Mouse (Mus musculus) embryonic stem cell, embryonic (primary cell): Measurements from ENCODE around the gene Psmg3.

Experiments used
- CTCF ChIA-PET, 4 experiments: fragments of 300-600 bp in 2 of 4; fragments of 350-600 bp in 2 of 4; sonication (Branson Sonifier 250); formaldehyde crosslinking; loops; one replicate each; lab custom pipeline; 2022; ENCODE audit warnings: inconsistent platforms in 2 of 4; lab: Charles Lee
- POLR2A ChIA-PET, 4 experiments: fragments of 300-600 bp in 2 of 4; fragments of 350-600 bp in 2 of 4; sonication (Branson Sonifier 250); formaldehyde crosslinking; loops; one replicate each; lab custom pipeline; 2022; ENCODE audit warnings: antibody characterized with exemption in 4 of 4, inconsistent platforms in 1 of 4; lab: Charles Lee

The Psmg3 gene

DNA sequence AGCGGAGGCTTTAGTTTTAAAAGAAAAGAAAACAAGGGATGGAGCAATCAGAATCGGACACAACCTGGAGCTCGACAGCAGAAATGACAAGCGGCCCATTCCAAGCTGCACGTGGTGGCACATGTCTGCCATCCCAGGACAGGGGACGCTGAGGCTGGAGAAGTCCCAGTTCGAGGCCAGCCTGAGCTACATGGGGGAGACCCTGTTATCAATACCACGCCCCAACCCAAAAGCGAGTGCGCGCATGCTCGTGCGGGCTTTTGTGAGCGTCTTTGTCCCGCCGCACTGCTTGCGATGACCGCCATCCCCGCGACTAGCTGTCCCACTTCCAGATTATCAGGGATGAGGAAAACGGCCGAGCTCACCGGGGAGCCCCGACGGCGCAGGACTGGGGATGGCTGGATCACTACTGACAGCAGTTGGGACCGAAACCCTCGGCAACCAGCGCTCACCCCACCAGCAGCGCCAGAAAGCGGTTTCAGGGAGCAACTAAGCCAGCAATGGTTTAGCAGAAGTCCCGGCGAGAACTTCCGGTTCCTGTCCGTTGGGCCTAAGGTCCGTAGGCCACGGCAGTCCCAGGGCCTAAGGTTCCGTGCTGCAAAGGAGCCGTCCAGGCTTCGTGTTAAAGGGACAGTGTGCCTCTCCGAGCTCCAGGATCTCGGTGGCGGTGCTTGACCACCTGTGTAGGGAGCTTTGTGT lies at the start of gene Psmg3, which contains the start of gene Gm26938:
TSS of gene Psmg3 (minus strand) at position 529 of the 699 bp plus-strand sequence.
TSS of gene Gm26938 (minus strand) at position 51 of the 699 bp plus-strand sequence.
- ChIA-PET POLR2A (interaction anchor here (0.5 to 1.5 kb wide), 15 partner anchors 14 to 699 kb away, joined by 3 to 6 read pairs (median 3); no protein-coding TSS in a partner anchor), CTCF (interaction anchor here in 3 of 4 experiments (0.6 to 1.2 kb wide), 6 partner anchors 9 to 465 kb away, joined by 3 to 5 read pairs (median 4); no protein-coding TSS in a partner anchor)

DNA sequence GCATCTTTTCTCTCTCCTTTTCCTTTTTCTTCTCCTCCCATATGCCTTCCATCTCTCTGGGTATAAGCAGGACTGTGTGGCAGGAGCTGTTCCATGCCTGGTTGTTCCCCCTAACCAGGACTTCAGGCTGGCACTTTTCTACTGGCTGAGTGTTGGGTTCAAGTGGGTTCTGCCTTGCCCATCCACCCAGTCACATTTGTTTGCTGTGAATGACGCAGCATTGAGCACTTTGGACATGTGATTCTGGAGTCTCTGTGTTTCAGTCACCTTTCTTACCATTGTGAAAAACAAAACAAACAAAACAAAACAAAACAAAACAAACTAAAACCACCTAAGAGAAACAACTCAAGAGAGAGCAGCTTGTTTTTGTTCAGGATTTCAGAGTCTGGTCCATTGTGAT lies 44.8 kb upstream of the Psmg3 start:
- ChIA-PET POLR2A (no interaction called here), CTCF (interaction anchor here in 1 of 4 experiments (0.6 to 1.2 kb wide), 3 partner anchors 21 to 85 kb away, joined by 3 read pairs; no protein-coding TSS in a partner anchor)

- CTCF ChIA-PET: interaction anchor here (0.5 to 1.2 kb wide), 9 partner anchors 9 to 879 kb away, joined by 3 to 8 read pairs (median 5); no protein-coding TSS in a partner anchor
- POLR2A ChIA-PET: interaction anchor here in 2 of 4 experiments (0.7 to 1.2 kb wide), 4 partner anchors 19 to 192 kb away, joined by 3 to 9 read pairs (median 3); no protein-coding TSS in a partner anchor
These were observed 44.2 kb upstream of the Psmg3 start for GRCm38 (mm10) chr5:139870886-139871285.

DNA sequence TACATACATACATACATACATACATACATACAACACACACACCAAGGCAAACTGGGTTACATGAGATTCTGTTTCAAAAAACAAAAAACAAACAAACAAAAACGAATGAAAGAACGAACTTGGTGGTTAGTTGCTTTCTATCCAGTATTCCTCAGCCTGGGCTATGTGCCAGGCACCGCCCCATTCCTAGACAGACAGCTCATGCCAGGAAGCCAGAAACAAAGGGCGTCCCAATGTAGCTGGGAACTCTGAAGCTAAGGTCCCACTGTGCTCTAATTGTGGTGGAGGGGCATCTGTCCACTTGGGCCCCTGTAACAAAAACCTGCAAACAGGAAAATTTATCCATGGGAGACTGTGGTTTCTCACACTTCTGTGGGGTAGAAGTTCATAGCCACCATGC lies 36.1 kb upstream of the Psmg3 start:
- ChIA-PET CTCF (interaction anchor here in 1 of 4 experiments (1.1 kb wide), 1 partner anchor 71 kb away, joined by 3 read pairs; no protein-coding TSS in a partner anchor), POLR2A (no interaction called here)

GRCm38 (mm10) chr5:139860328-139861104 lies 33.8 kb upstream of the Psmg3 start:
- ChIA-PET CTCF (interaction anchor here in 3 of 4 experiments (0.5 to 1.4 kb wide), 3 partner anchors 11 to 71 kb away, joined by 3 to 4 read pairs (median 3); no protein-coding TSS in a partner anchor), POLR2A (interaction anchor here in 2 of 4 experiments (0.7 to 0.9 kb wide), 2 partner anchors 71 to 469 kb away, joined by 3 to 5 read pairs; no protein-coding TSS in a partner anchor)

- CTCF ChIA-PET: interaction anchor here in 3 of 4 experiments (1.0 to 1.3 kb wide), 3 partner anchors 11 kb away, joined by 3 to 4 read pairs (median 4); no protein-coding TSS in a partner anchor
- POLR2A ChIA-PET: interaction anchor here in 3 of 4 experiments (0.5 to 1.5 kb wide), 4 partner anchors 25 to 569 kb away, joined by 3 to 5 read pairs (median 4); partner anchors contain the start of genes Eif3b (in 1 of the 3) and Micall2 (in 1 of the 3)
These were observed 23.1 kb upstream of the Psmg3 start for GRCm38 (mm10) chr5:139849626-139850320.

DNA sequence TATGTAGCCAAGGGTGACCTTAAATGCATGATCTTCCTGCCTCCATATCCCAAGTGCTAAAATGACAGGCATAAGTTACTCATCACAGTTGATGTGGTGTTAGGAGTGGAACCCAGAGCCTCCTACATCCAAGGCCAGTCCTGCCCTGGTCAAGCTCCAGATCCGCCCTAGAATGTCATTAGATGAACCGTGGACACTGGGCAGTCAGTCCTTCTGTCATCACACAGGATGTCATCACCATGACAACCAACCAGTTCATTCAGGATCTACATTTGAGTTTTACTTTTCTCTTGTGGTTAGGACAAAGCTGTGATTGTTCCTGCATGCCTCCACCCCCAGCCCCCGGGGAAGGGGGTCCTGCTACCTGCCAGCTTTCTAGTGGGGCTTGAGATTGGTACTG lies 12.5 kb upstream of the Psmg3 start:
- POLR2A ChIA-PET: interaction anchor here in 3 of 4 experiments (0.6 to 0.7 kb wide), 6 partner anchors 9 to 582 kb away, joined by 3 to 5 read pairs (median 4); no protein-coding TSS in a partner anchor
- CTCF ChIA-PET: interaction anchor here (0.6 to 1.8 kb wide), 24 partner anchors 8 to 1130 kb away, joined by 3 to 7 read pairs (median 4); no protein-coding TSS in a partner anchor

DNA sequence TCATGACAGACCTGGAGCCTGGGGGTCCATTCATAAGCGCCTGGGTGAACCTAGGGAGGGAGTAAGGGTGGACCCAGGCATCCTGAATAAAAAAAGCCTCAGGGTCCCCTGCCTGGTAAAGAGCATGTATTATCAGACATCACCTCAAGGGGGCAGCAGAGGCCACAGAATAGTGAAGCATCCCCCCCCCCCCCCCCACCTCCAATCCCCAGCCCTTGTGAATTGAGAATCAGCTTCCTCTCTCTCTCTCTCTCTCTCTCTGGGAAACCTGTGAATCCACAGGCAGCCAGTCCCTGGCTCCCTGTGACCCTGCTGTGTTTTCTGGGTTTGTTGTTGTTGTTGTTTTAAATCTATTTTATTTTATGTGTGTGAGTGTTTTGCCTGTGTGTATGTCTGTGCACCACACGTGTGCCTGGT lies 11.8 kb upstream of the Psmg3 start:
- POLR2A ChIA-PET: interaction anchor here in 3 of 4 experiments (0.6 to 0.7 kb wide), 4 partner anchors 62 to 583 kb away, joined by 3 to 5 read pairs (median 4); no protein-coding TSS in a partner anchor
- CTCF ChIA-PET: interaction anchor here (0.6 to 1.8 kb wide), 21 partner anchors 9 to 992 kb away, joined by 3 to 7 read pairs (median 4); no protein-coding TSS in a partner anchor

GRCm38 (mm10) chr5:139835706-139836105 lies 9.0 kb upstream of the Psmg3 start:
- ChIA-PET POLR2A (interaction anchor here in 2 of 4 experiments (1.1 to 1.3 kb wide), 2 partner anchors 24 to 496 kb away, joined by 3 read pairs; partner anchors contain the start of gene Mrm2 (in 1 of the 2)), CTCF (interaction anchor here in 1 of 4 experiments (0.6 kb wide), 1 partner anchor 15 kb away, joined by 4 read pairs; no protein-coding TSS in a partner anchor)

DNA sequence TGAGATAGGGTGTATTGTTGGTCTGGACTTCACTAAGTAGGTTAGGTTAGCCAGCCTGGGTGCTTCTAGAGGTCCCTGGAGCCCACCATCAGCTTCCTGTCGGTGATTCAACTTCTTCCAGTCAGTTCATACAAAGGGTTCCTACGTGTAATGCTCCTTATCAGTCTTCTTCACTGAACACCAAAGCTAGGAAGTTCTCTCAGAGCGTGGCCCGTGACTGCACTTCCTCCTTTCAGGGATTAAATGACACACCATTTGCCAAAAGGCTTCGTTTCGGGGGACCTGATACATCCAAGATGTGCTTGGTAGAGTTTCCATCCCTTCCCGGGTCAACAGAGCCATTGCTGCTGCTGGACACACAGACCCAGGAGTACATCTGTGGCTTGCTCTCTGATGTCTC lies 5.4 kb upstream of the Psmg3 start:
- ChIA-PET CTCF (no interaction called here), POLR2A (no interaction called here)

DNA sequence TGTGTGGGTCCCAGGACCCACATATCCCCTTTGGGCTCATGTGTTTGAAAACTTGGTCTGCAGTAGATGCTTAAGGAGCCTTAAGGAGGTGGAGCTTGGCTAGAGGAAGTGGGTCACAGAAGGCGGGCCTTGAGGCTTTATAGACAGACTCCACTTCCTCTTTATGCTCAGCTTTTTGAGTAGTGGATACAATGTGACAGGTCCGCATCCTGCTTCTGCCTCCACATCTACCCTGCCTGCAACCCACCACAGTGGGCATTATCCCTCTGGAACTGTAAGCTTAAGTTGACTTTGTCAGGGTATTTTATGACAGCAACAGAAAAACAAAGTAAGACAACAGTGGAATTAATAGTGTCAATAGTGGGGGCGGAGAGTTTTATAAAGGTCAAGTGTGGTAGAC lies 4.0 kb upstream of the Psmg3 start:
- CTCF ChIA-PET: interaction anchor here in 2 of 4 experiments (0.7 to 1.0 kb wide), 3 partner anchors 13 to 501 kb away, joined by 3 read pairs; partner anchors contain the start of gene Mrm2 (in 1 of the 2)
- POLR2A ChIA-PET: no interaction called here

DNA sequence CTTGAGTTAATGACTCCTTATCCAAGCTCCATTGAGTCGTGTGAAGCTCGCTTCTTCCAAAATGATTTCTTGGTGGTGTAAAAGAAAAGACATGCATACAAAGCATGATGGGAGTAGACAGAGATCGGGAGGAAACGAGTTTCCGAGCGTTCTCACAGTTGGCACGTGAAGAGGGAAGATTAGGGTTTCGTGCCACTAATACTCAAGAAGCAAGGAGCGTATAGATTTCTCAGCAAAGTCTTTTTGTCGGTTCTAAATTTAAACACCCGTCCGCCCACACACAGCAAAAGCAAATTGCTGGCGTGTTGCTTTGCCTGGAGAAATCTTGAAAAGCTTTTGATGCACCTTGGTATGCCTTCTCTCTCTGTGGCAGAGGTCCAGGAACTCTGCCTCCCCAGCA lies 2.7 kb upstream of the Psmg3 start:
- CTCF ChIA-PET: interaction anchor here in 3 of 4 experiments (0.5 to 1.1 kb wide), 5 partner anchors 9 to 993 kb away, joined by 3 to 6 read pairs (median 3); no protein-coding TSS in a partner anchor
- POLR2A ChIA-PET: interaction anchor here in 3 of 4 experiments (0.6 to 1.3 kb wide), 5 partner anchors 17 to 1886 kb away, joined by 3 to 5 read pairs (median 3); no protein-coding TSS in a partner anchor

DNA sequence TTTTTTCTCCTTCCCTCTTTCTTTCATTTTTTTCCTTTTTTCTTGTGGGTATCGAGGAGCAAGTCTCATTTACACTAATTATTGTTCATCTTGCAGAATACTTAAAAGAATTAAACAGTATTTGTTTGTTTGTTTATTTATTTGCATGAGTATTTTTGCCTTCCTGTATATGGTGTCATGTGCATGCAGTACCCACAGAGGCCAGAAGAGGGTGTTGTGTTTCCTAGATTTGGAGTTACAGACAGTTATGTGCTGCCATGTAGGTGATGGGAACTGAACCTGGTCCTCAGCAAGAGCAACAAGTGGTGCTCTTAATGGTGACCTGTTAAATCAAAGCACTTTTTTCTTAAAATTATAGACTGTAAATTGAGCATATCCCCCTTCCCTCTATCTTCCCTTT lies 908 bp upstream of the Psmg3 start:
- ChIA-PET POLR2A (no interaction called here), CTCF (no interaction called here)

GRCm38 (mm10) chr5:139825947-139826346 lies 738 bp downstream of the Psmg3 start:
- CTCF ChIA-PET: interaction anchor here in 3 of 4 experiments (0.6 to 1.2 kb wide), 5 partner anchors 8 to 108 kb away, joined by 3 to 5 read pairs (median 4); no protein-coding TSS in a partner anchor
- POLR2A ChIA-PET: interaction anchor here (0.5 to 1.5 kb wide), 9 partner anchors 16 to 699 kb away, joined by 3 to 6 read pairs (median 3); no protein-coding TSS in a partner anchor

DNA sequence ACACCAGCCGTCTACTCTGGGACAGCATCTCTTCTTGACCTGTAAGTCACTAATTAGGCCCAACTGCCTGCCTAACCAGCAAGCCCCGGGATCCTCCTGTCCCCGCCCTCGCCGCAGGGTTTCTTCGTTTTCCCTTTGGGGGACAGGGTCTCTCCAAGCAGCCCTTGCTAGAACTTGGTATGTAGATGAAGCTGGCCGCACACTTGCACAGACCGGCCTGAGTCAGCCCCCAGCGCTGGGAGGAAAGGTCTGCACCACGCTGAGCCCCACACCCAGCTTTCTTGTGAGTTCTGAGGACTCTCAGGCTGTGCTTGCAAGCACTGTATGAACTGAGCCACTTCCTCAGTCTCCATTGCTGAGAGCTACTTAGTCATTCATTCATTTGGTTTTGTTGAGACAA lies 2.2 kb downstream of the Psmg3 start:
- ChIA-PET POLR2A (interaction anchor here in 3 of 4 experiments (0.6 to 2.1 kb wide), 6 partner anchors 10 to 119 kb away, joined by 3 to 9 read pairs (median 3); partner anchors contain the start of gene Ints1 (in 1 of the 3)), CTCF (interaction anchor here in 2 of 4 experiments (0.6 to 0.7 kb wide), 2 partner anchors 148 to 317 kb away, joined by 3 to 9 read pairs; no protein-coding TSS in a partner anchor)
